Mouse (Mus musculus): ENCODE data around the gene Nlgn1. TPM values are rescaled to one million over a fixed set of nuclear protein-coding genes. Genes with fewer than 3 reads are reported as not detected.

Gene Nlgn1
- polyA plus RNA-seq, 1 experiment from 2014 or later, result 2.5 TPM

GRCm38 (mm10) chr3:25688789-25689464 lies 643.3 kb downstream of the Nlgn1 start:
- Histone ChIP-seq H3K27me3 (ENCODE audit: insufficient read depth, poor library complexity, severe bottlenecking) (no peaks in the 10 kb centered on the region), H3K4me3 (no peak overlapping the region), H3K27ac (no peak overlapping the region), H3K4me1 (replicated peaks) (no peaks in the 10 kb centered on the region), H3K9me3 (no peaks in the 10 kb centered on the region), H3K36me3 (no peaks in the 10 kb centered on the region)
- DNase-seq (ENCODE audit: low spot score), result no peak
- WGBS, result 86% methylated on average over 6 of the region's 6 CpGs

GRCm38 (mm10) chr3:25683696-25684095 lies 648.6 kb downstream of the Nlgn1 start:
- H3K27me3 ChIP-seq (ENCODE audit: insufficient read depth, poor library complexity, severe bottlenecking), result no peaks in the 10 kb centered on the region
- DNase-seq (ENCODE audit: low spot score), result no peak
- H3K27ac ChIP-seq, result no peak overlapping the region
- H3K4me1 ChIP-seq (replicated peaks), result no peaks in the 10 kb centered on the region
- H3K9me3 ChIP-seq, result no peaks in the 10 kb centered on the region
- H3K4me3 ChIP-seq, result no peak overlapping the region
- 92% methylated on average over 2 of the region's 2 CpGs for WGBS
- H3K36me3 ChIP-seq, result no peaks in the 10 kb centered on the region

GRCm38 (mm10) chr3:25679373-25679772 lies 652.9 kb downstream of the Nlgn1 start:
- WGBS, result 87% methylated on average over 2 of the region's 2 CpGs
- H3K27ac ChIP-seq, result no peak overlapping the region
- H3K27me3 ChIP-seq (ENCODE audit: insufficient read depth, poor library complexity, severe bottlenecking), result no peaks in the 10 kb centered on the region
- DNase-seq (ENCODE audit: low spot score), result no peak
- H3K4me1 ChIP-seq (replicated peaks), result no peaks in the 10 kb centered on the region
- no peak overlapping the region for H3K4me3 ChIP-seq
- H3K36me3 ChIP-seq, result no peaks in the 10 kb centered on the region
- H3K9me3 ChIP-seq, result no peaks in the 10 kb centered on the region

- 85% methylated on average over 10 of the region's 10 CpGs for WGBS
- no peaks in the 10 kb centered on the region for H3K9me3 ChIP-seq
- no peak overlapping the region for H3K4me3 ChIP-seq
- 0 out of 2 replicates have a peak, but pooled peaks cover 5% of the 10 kb centered on the region for H3K4me1 ChIP-seq (replicated peaks)
- H3K27me3 ChIP-seq (ENCODE audit: insufficient read depth, poor library complexity, severe bottlenecking), result no peaks in the 10 kb centered on the region
- no peak overlapping the region for H3K27ac ChIP-seq
- no peak for DNase-seq (ENCODE audit: low spot score)
- no peaks in the 10 kb centered on the region for H3K36me3 ChIP-seq
Measured at GRCm38 (mm10) chr3:25675888-25676287, 656.4 kb downstream of the Nlgn1 start.

- peak; percentile 20 for DNase-seq (ENCODE audit: low spot score)
- Histone ChIP-seq H3K9me3 (no peaks in the 10 kb centered on the region), H3K4me1 (replicated peaks) (0 out of 2 replicates have a peak, but pooled peaks cover 5% of the 10 kb centered on the region), H3K27ac (no peak overlapping the region), H3K36me3 (no peaks in the 10 kb centered on the region), H3K27me3 (ENCODE audit: insufficient read depth, poor library complexity, severe bottlenecking) (no peaks in the 10 kb centered on the region), H3K4me3 (no peak overlapping the region)
- 54% methylated on average over 3 of the region's 3 CpGs for WGBS
Measured at GRCm38 (mm10) chr3:25675069-25675468, 657.2 kb downstream of the Nlgn1 start.

GRCm38 (mm10) chr3:25673408-25673807 lies 658.9 kb downstream of the Nlgn1 start:
- H3K4me1 ChIP-seq (replicated peaks), result 0 out of 2 replicates have a peak, but pooled peaks cover 5% of the 10 kb centered on the region
- H3K36me3 ChIP-seq, result no peaks in the 10 kb centered on the region
- DNase-seq (ENCODE audit: low spot score), result no peak
- WGBS, result 53% methylated on average over 5 of the region's 5 CpGs
- no peak overlapping the region for H3K4me3 ChIP-seq
- H3K9me3 ChIP-seq, result no peaks in the 10 kb centered on the region
- no peaks in the 10 kb centered on the region for H3K27me3 ChIP-seq (ENCODE audit: insufficient read depth, poor library complexity, severe bottlenecking)
- no peak overlapping the region for H3K27ac ChIP-seq

- Histone ChIP-seq H3K9me3 (no peaks in the 10 kb centered on the region), H3K4me3 (no peak overlapping the region), H3K27me3 (ENCODE audit: insufficient read depth, poor library complexity, severe bottlenecking) (no peaks in the 10 kb centered on the region), H3K27ac (no peak overlapping the region), H3K36me3 (no peaks in the 10 kb centered on the region), H3K4me1 (replicated peaks) (0 out of 2 replicates have a peak, but pooled peaks cover 5% of the 10 kb centered on the region)
- WGBS, result 71% methylated on average over 4 of the region's 4 CpGs
- no peak for DNase-seq (ENCODE audit: low spot score)
Measured at GRCm38 (mm10) chr3:25672779-25673178, 659.5 kb downstream of the Nlgn1 start.

GRCm38 (mm10) chr3:25663464-25663863 lies 668.8 kb downstream of the Nlgn1 start:
- Histone ChIP-seq H3K4me1 (replicated peaks) (no peaks in the 10 kb centered on the region), H3K27ac (no peak overlapping the region), H3K36me3 (no peaks in the 10 kb centered on the region), H3K4me3 (no peak overlapping the region), H3K27me3 (ENCODE audit: insufficient read depth, poor library complexity, severe bottlenecking) (no peaks in the 10 kb centered on the region), H3K9me3 (no peaks in the 10 kb centered on the region)
- 85% methylated on average over 2 of the region's 2 CpGs for WGBS
- no peak for DNase-seq (ENCODE audit: low spot score)

GRCm38 (mm10) chr3:25660285-25660684 lies 672.0 kb downstream of the Nlgn1 start:
- H3K27ac ChIP-seq, result no peak overlapping the region
- no peaks in the 10 kb centered on the region for H3K4me1 ChIP-seq (replicated peaks)
- DNase-seq (ENCODE audit: low spot score), result no peak
- H3K9me3 ChIP-seq, result no peaks in the 10 kb centered on the region
- WGBS, result 95% methylated on average over 3 of the region's 3 CpGs
- H3K4me3 ChIP-seq, result no peak overlapping the region
- H3K36me3 ChIP-seq, result no peaks in the 10 kb centered on the region
- H3K27me3 ChIP-seq (ENCODE audit: insufficient read depth, poor library complexity, severe bottlenecking), result no peaks in the 10 kb centered on the region

- Histone ChIP-seq H3K36me3 (no peaks in the 10 kb centered on the region), H3K27me3 (ENCODE audit: insufficient read depth, poor library complexity, severe bottlenecking) (no peaks in the 10 kb centered on the region), H3K9me3 (no peaks in the 10 kb centered on the region), H3K4me1 (replicated peaks) (no peaks in the 10 kb centered on the region), H3K4me3 (no peak overlapping the region), H3K27ac (no peak overlapping the region)
- no peak for DNase-seq (ENCODE audit: low spot score)
- WGBS, result 95% methylated on average over 14 of the region's 14 CpGs
Measured at GRCm38 (mm10) chr3:25658006-25658405, 674.3 kb downstream of the Nlgn1 start.

- H3K27me3 ChIP-seq (ENCODE audit: insufficient read depth, poor library complexity, severe bottlenecking), result no peaks in the 10 kb centered on the region
- no peak overlapping the region for H3K27ac ChIP-seq
- no peak overlapping the region for H3K4me3 ChIP-seq
- H3K36me3 ChIP-seq, result no peaks in the 10 kb centered on the region
- 90% methylated on average over 11 of the region's 11 CpGs for WGBS
- DNase-seq (ENCODE audit: low spot score), result no peak
- no peaks in the 10 kb centered on the region for H3K4me1 ChIP-seq (replicated peaks)
- H3K9me3 ChIP-seq, result no peaks in the 10 kb centered on the region
Measured at GRCm38 (mm10) chr3:25657074-25657473, 675.2 kb downstream of the Nlgn1 start.

- H3K4me3 ChIP-seq, result no peak overlapping the region
- peak; percentile 11 for DNase-seq (ENCODE audit: low spot score)
- H3K27ac ChIP-seq, result no peak overlapping the region
- WGBS, result 75% methylated on average over 4 of the region's 4 CpGs
- no peaks in the 10 kb centered on the region for H3K4me1 ChIP-seq (replicated peaks)
- no peaks in the 10 kb centered on the region for H3K9me3 ChIP-seq
- no peaks in the 10 kb centered on the region for H3K36me3 ChIP-seq
- no peaks in the 10 kb centered on the region for H3K27me3 ChIP-seq (ENCODE audit: insufficient read depth, poor library complexity, severe bottlenecking)
Measured at GRCm38 (mm10) chr3:25653010-25653409, 679.2 kb downstream of the Nlgn1 start.

- no peaks in the 10 kb centered on the region for H3K27me3 ChIP-seq (ENCODE audit: insufficient read depth, poor library complexity, severe bottlenecking)
- no peak overlapping the region for H3K4me3 ChIP-seq
- no peak overlapping the region for H3K27ac ChIP-seq
- H3K4me1 ChIP-seq (replicated peaks), result no peaks in the 10 kb centered on the region
- H3K36me3 ChIP-seq, result no peaks in the 10 kb centered on the region
- WGBS, result 70% methylated on average over 4 of the region's 4 CpGs
- no peaks in the 10 kb centered on the region for H3K9me3 ChIP-seq
- DNase-seq (ENCODE audit: low spot score), result no peak
Measured at GRCm38 (mm10) chr3:25645895-25646691, 686.2 kb downstream of the Nlgn1 start.

Measured in hindbrain, embryonic 10.5 days (tissue).